Mouse (Mus musculus): ENCODE measurements around the gene Ttc28. TPM values are rescaled to one million over a fixed set of nuclear protein-coding genes. Genes with fewer than 3 reads are reported as not detected.

Ttc28 gene
- polyA plus RNA-seq, 1 experiment from 2014 or later = 18.8 TPM

- no peak overlapping the region for H3K27ac ChIP-seq (replicated peaks)
- no peak for ATAC-seq (ENCODE audit: low FRiP score)
- H3K4me2 ChIP-seq = no peak overlapping the region
- no peak overlapping the region for H3K9ac ChIP-seq (replicated peaks)
- no peaks in the 10 kb centered on the region for H3K9me3 ChIP-seq (replicated peaks)
- H3K36me3 ChIP-seq = no peaks in the 10 kb centered on the region
- no peak overlapping the region for H3K4me3 ChIP-seq (replicated peaks)
- WGBS = 83% methylated on average over 9 of the region's 9 CpGs
- peaks cover 29% of the 10 kb centered on the region for H3K4me1 ChIP-seq
- no peaks in the 10 kb centered on the region for H3K27me3 ChIP-seq (replicated peaks)
Observed at GRCm38 (mm10) chr5:111077261-111077660, 197.7 kb downstream of the Ttc28 start.

GRCm38 (mm10) chr5:111080601-111081000 lies 201.0 kb downstream of the Ttc28 start:
- ATAC-seq (ENCODE audit: low FRiP score) = no peak
- H3K4me2 ChIP-seq = no peak overlapping the region
- H3K9ac ChIP-seq (replicated peaks) = no peak overlapping the region
- peaks cover 4% of the 10 kb centered on the region; the same call in 1 of the 2 replicates for H3K4me1 ChIP-seq
- H3K9me3 ChIP-seq (replicated peaks) = no peaks in the 10 kb centered on the region
- H3K27me3 ChIP-seq (replicated peaks) = no peaks in the 10 kb centered on the region
- 89% methylated on average over 5 of the region's 5 CpGs for WGBS
- H3K4me3 ChIP-seq (replicated peaks) = no peak overlapping the region
- H3K27ac ChIP-seq (replicated peaks) = no peak overlapping the region
- no peaks in the 10 kb centered on the region for H3K36me3 ChIP-seq

GRCm38 (mm10) chr5:111085849-111086248 lies 206.2 kb downstream of the Ttc28 start:
- Histone ChIP-seq H3K9ac (replicated peaks) (no peak overlapping the region), H3K9me3 (replicated peaks) (no peaks in the 10 kb centered on the region), H3K36me3 (no peaks in the 10 kb centered on the region), H3K4me3 (replicated peaks) (no peak overlapping the region), H3K27ac (replicated peaks) (no peak overlapping the region), H3K27me3 (replicated peaks) (no peaks in the 10 kb centered on the region), H3K4me2 (no peak overlapping the region), H3K4me1 (no peaks in the 10 kb centered on the region)
- 95% methylated on average over 4 of the region's 4 CpGs for WGBS
- ATAC-seq (ENCODE audit: low FRiP score) = no peak

GRCm38 (mm10) chr5:111096750-111097149 lies 217.1 kb downstream of the Ttc28 start:
- H3K27me3 ChIP-seq (replicated peaks) = no peaks in the 10 kb centered on the region
- WGBS = 36% methylated on average over 5 of the region's 5 CpGs
- no peak overlapping the region for H3K27ac ChIP-seq (replicated peaks)
- H3K4me3 ChIP-seq (replicated peaks) = no peak overlapping the region
- H3K4me2 ChIP-seq = no peak overlapping the region
- H3K9ac ChIP-seq (replicated peaks) = no peak overlapping the region
- peaks cover 14% of the 10 kb centered on the region for H3K36me3 ChIP-seq
- peaks cover 25% of the 10 kb centered on the region for H3K4me1 ChIP-seq
- no peaks in the 10 kb centered on the region for H3K9me3 ChIP-seq (replicated peaks)
- ATAC-seq (ENCODE audit: low FRiP score) = no peak

- Histone ChIP-seq H3K9me3 (replicated peaks) (no peaks in the 10 kb centered on the region), H3K4me1 (peaks cover 25% of the 10 kb centered on the region), H3K4me3 (replicated peaks) (no peak overlapping the region), H3K27ac (replicated peaks) (peak overlapping the region; percentile 71), H3K4me2 (no peak overlapping the region), H3K27me3 (replicated peaks) (no peaks in the 10 kb centered on the region), H3K36me3 (peaks cover 19% of the 10 kb centered on the region), H3K9ac (replicated peaks) (no peak overlapping the region)
- 62% methylated on average over 11 of the region's 11 CpGs for WGBS
- ATAC-seq (ENCODE audit: low FRiP score) = peak; percentile 32; the same call in 1 of the 2 replicates
Observed at GRCm38 (mm10) chr5:111097233-111098160, 217.9 kb downstream of the Ttc28 start.

- no peaks in the 10 kb centered on the region for H3K9me3 ChIP-seq (replicated peaks)
- peak overlapping the region; percentile 71 for H3K27ac ChIP-seq (replicated peaks)
- WGBS = 19% methylated on average over 7 of the region's 7 CpGs
- H3K4me2 ChIP-seq = no peak overlapping the region
- H3K36me3 ChIP-seq = peaks cover 24% of the 10 kb centered on the region
- ATAC-seq (ENCODE audit: low FRiP score) = no peak
- peaks cover 25% of the 10 kb centered on the region for H3K4me1 ChIP-seq
- H3K9ac ChIP-seq (replicated peaks) = peak overlapping the region; percentile 32
- no peak overlapping the region for H3K4me3 ChIP-seq (replicated peaks)
- H3K27me3 ChIP-seq (replicated peaks) = no peaks in the 10 kb centered on the region
Observed at GRCm38 (mm10) chr5:111098516-111099274, 219.1 kb downstream of the Ttc28 start.

- Histone ChIP-seq H3K27me3 (replicated peaks) (no peaks in the 10 kb centered on the region), H3K4me2 (no peak overlapping the region), H3K36me3 (peaks cover 24% of the 10 kb centered on the region), H3K27ac (replicated peaks) (no peak overlapping the region), H3K4me1 (peaks cover 25% of the 10 kb centered on the region), H3K9ac (replicated peaks) (no peak overlapping the region), H3K9me3 (replicated peaks) (no peaks in the 10 kb centered on the region), H3K4me3 (replicated peaks) (no peak overlapping the region)
- no peak for ATAC-seq (ENCODE audit: low FRiP score)
- 82% methylated on average over 7 of the region's 7 CpGs for WGBS
Observed at GRCm38 (mm10) chr5:111100585-111100984, 221.0 kb downstream of the Ttc28 start.

- H3K4me1 ChIP-seq = peaks cover 29% of the 10 kb centered on the region
- H3K27ac ChIP-seq (replicated peaks) = no peak overlapping the region
- 76% methylated on average over 6 of the region's 6 CpGs for WGBS
- H3K9me3 ChIP-seq (replicated peaks) = no peaks in the 10 kb centered on the region
- no peaks in the 10 kb centered on the region for H3K27me3 ChIP-seq (replicated peaks)
- peaks cover 27% of the 10 kb centered on the region for H3K36me3 ChIP-seq
- H3K4me2 ChIP-seq = no peak overlapping the region
- H3K4me3 ChIP-seq (replicated peaks) = no peak overlapping the region
- no peak for ATAC-seq (ENCODE audit: low FRiP score)
- no peak overlapping the region for H3K9ac ChIP-seq (replicated peaks)
Observed at GRCm38 (mm10) chr5:111101383-111101932, 221.9 kb downstream of the Ttc28 start.

GRCm38 (mm10) chr5:111104801-111105200 lies 225.2 kb downstream of the Ttc28 start:
- Histone ChIP-seq H3K4me1 (peaks cover 15% of the 10 kb centered on the region; the same call in 1 of the 2 replicates), H3K9ac (replicated peaks) (no peak overlapping the region), H3K27me3 (replicated peaks) (no peaks in the 10 kb centered on the region), H3K4me3 (replicated peaks) (no peak overlapping the region), H3K27ac (replicated peaks) (no peak overlapping the region), H3K9me3 (replicated peaks) (no peaks in the 10 kb centered on the region), H3K36me3 (peaks cover 27% of the 10 kb centered on the region), H3K4me2 (no peak overlapping the region)
- WGBS = 87% methylated on average over 7 of the region's 7 CpGs
- no peak for ATAC-seq (ENCODE audit: low FRiP score)

GRCm38 (mm10) chr5:111111378-111111777 lies 231.8 kb downstream of the Ttc28 start:
- H3K9ac ChIP-seq (replicated peaks) = no peak overlapping the region
- no peaks in the 10 kb centered on the region; the same call in 1 of the 2 replicates for H3K36me3 ChIP-seq
- no peak overlapping the region for H3K4me3 ChIP-seq (replicated peaks)
- 65% methylated on average over 6 of the region's 6 CpGs for WGBS
- H3K4me1 ChIP-seq = peaks cover 19% of the 10 kb centered on the region
- H3K27me3 ChIP-seq (replicated peaks) = no peaks in the 10 kb centered on the region
- H3K9me3 ChIP-seq (replicated peaks) = no peaks in the 10 kb centered on the region
- H3K27ac ChIP-seq (replicated peaks) = no peak overlapping the region
- H3K4me2 ChIP-seq = no peak overlapping the region
- ATAC-seq (ENCODE audit: low FRiP score) = no peak

GRCm38 (mm10) chr5:111113183-111113582 lies 233.6 kb downstream of the Ttc28 start:
- no peaks in the 10 kb centered on the region for H3K27me3 ChIP-seq (replicated peaks)
- no peak overlapping the region for H3K27ac ChIP-seq (replicated peaks)
- no peaks in the 10 kb centered on the region for H3K9me3 ChIP-seq (replicated peaks)
- no peak for ATAC-seq (ENCODE audit: low FRiP score)
- no peaks in the 10 kb centered on the region; the same call in 1 of the 2 replicates for H3K36me3 ChIP-seq
- no peak overlapping the region for H3K4me2 ChIP-seq
- no peak overlapping the region for H3K9ac ChIP-seq (replicated peaks)
- 72% methylated on average over 7 of the region's 7 CpGs for WGBS
- H3K4me1 ChIP-seq = peaks cover 15% of the 10 kb centered on the region
- H3K4me3 ChIP-seq (replicated peaks) = no peak overlapping the region

Data from neural tube, embryonic 15.5 days (tissue).